In genomic region chr2:53085617-53086202, GRCm38 (mm10) we compare ENCODE assay signal across 8 mouse cellular contexts.
A peak's percentile ranks its signal among the peaks of the same experiment; 100 is the strongest.
DNase-seq lines count a peak whose midpoint lies in the region; ATAC-seq and TF ChIP-seq lines count a peak whose summit lies in the region.

No protein-coding gene starts in this region.

- H3K4me1 ChIP-seq in hindbrain, postnatal 0 days (ENCODE audit: insufficient read depth, low read length) = no peaks in the 10 kb centered on the region
- no peaks in the 10 kb centered on the region for H3K4me1 ChIP-seq in limb, embryonic 10.5 days

- no peak overlapping the region for H3K4me3 ChIP-seq in hindbrain, postnatal 0 days (ENCODE audit: low read length)
- no peak overlapping the region for H3K4me3 ChIP-seq in limb, embryonic 10.5 days

- DNase-seq in ovary, postnatal 36 days (ENCODE audit: low spot score) = peak; percentile 16
- no peak for DNase-seq in ovary, adult 18-20 months (ENCODE audit: low spot score)
- peak; percentile 76 for DNase-seq in ZHBTc4 (ENCODE audit: low read depth, low spot score)
- DNase-seq in cerebellum, postnatal 36 days = peak; percentile 62 to 73
- peak; percentile 73 for DNase-seq in hindbrain, postnatal 0 days (ENCODE audit: low spot score)
- DNase-seq in limb, embryonic 10.5 days (ENCODE audit: low spot score) = peak; percentile 54
- peak; percentile 60 for DNase-seq in naive thymus-derived CD4-positive, alpha-beta T cell, adult 2 months (ENCODE audit: low read depth)
- DNase-seq in yolk sac, embryonic 10.5 days (ENCODE audit: low spot score) = no peak

- peak; percentile 50; the same call in 1 of the 2 replicates for ATAC-seq in hindbrain, postnatal 0 days

- no peaks in the 10 kb centered on the region for H3K27me3 ChIP-seq in hindbrain, postnatal 0 days (ENCODE audit: insufficient read depth, low read length)
- H3K27me3 ChIP-seq in limb, embryonic 10.5 days (ENCODE audit: low read depth, poor library complexity, severe bottlenecking) = no peaks in the 10 kb centered on the region

- no peak overlapping the region for H3K9ac ChIP-seq in hindbrain, postnatal 0 days (replicated peaks; ENCODE audit: low read length)

- H3K9me3 ChIP-seq in hindbrain, postnatal 0 days (ENCODE audit: low read length) = no peaks in the 10 kb centered on the region
- H3K9me3 ChIP-seq in limb, embryonic 10.5 days (replicated peaks) = no peaks in the 10 kb centered on the region

- H3K4me2 ChIP-seq in hindbrain, postnatal 0 days (ENCODE audit: low read depth, low read length) = no peak overlapping the region

- H3K27ac ChIP-seq in hindbrain, postnatal 0 days = no peak overlapping the region
- no peak overlapping the region for H3K27ac ChIP-seq in limb, embryonic 10.5 days

- H3K36me3 ChIP-seq in hindbrain, postnatal 0 days (ENCODE audit: insufficient read depth, low read length) = no peaks in the 10 kb centered on the region
- peaks cover 7% of the 10 kb centered on the region; the same call in 1 of the 2 replicates for H3K36me3 ChIP-seq in limb, embryonic 10.5 days

- peak; percentile 72 for TF ChIP-seq CTCF in hindbrain, postnatal 0 days (IDR thresholded peaks at IDR 0.05; ENCODE audit: low read depth)

- WGBS in hindbrain, postnatal 0 days = 58% methylated on average over 9 of the region's 9 CpGs
- 59% methylated on average over 9 of the region's 9 CpGs for WGBS in limb, embryonic 10.5 days

Comparison
In these comparisons a context has a peak if more than half of its experiments do, and no peak if none do; other contexts are left out.
1. DNase-seq: peak in ovary, postnatal 36 days (single experiment), ZHBTc4 (single experiment), cerebellum, postnatal 36 days (2 of 2), hindbrain, postnatal 0 days (single experiment), limb, embryonic 10.5 days (single experiment) and naive thymus-derived CD4-positive, alpha-beta T cell, adult 2 months (single experiment); none in ovary, adult 18-20 months (single experiment) and yolk sac, embryonic 10.5 days (single experiment).